Mouse (Mus musculus) megakaryocyte-erythroid progenitor cell, adult 5-6 weeks (primary cell): ENCODE data around the gene A630001G21Rik. TPM values are rescaled to one million over a fixed set of nuclear protein-coding genes. Genes with fewer than 3 reads are reported as not detected.

ENCODE experiments used
- ATAC-seq: replicated peaks from 2 replicates; pipeline ENCODE4 v1.8.0; 2016; ENCODE audit warnings: mild to moderate bottlenecking, inconsistent platforms; ENCODE audit not compliant: severe bottlenecking, poor library complexity, low FRiP score, low TSS enrichment
- total RNA-seq, 2 experiments: library from RNA; stranded (forward) in 1 of 2; stranded (reverse) in 1 of 2; fragments of 200-1000, 215-1000 nt in 1 of 2; fragments of >200 nt in 1 of 2; fragmentation: Nextera tagmentation in 1 of 2; gene quantifications; 2 replicates each; pipeline ENCODE4 v1.2.3; 2014 to 2017

A630001G21Rik gene
- total RNA-seq, 2 experiments from 2014 or later = 23.5 to 49.8 TPM

- ATAC-seq = no peak
Observed at GRCm38 (mm10) chr1:85739819-85740218, 38.6 kb downstream of the A630001G21Rik start.

- no peak for ATAC-seq
Observed at GRCm38 (mm10) chr1:85739000-85739399, 39.4 kb downstream of the A630001G21Rik start.

- ATAC-seq = peak; percentile 69
Observed at GRCm38 (mm10) chr1:85736355-85737184, 41.9 kb downstream of the A630001G21Rik start.

- peak; percentile 94 for ATAC-seq
Observed at GRCm38 (mm10) chr1:85735463-85736123, 42.9 kb downstream of the A630001G21Rik start.

GRCm38 (mm10) chr1:85734511-85734910 lies 43.9 kb downstream of the A630001G21Rik start:
- ATAC-seq = no peak

GRCm38 (mm10) chr1:85732581-85732980 lies 45.9 kb downstream of the A630001G21Rik start:
- no peak for ATAC-seq

- no peak for ATAC-seq
Observed at GRCm38 (mm10) chr1:85730471-85730870, 48.0 kb downstream of the A630001G21Rik start.

GRCm38 (mm10) chr1:85720220-85720893 lies 58.1 kb downstream of the A630001G21Rik start:
- ATAC-seq = no peak

- ATAC-seq = no peak
Observed at GRCm38 (mm10) chr1:85719049-85719448, 59.4 kb downstream of the A630001G21Rik start.

- no peak for ATAC-seq
Observed at GRCm38 (mm10) chr1:85716447-85717027, 61.9 kb downstream of the A630001G21Rik start.

GRCm38 (mm10) chr1:85714501-85714900 lies 63.9 kb downstream of the A630001G21Rik start:
- ATAC-seq = no peak

GRCm38 (mm10) chr1:85706754-85707153 lies 71.7 kb downstream of the A630001G21Rik start:
- ATAC-seq = no peak

GRCm38 (mm10) chr1:85705552-85705951 lies 72.9 kb downstream of the A630001G21Rik start:
- ATAC-seq = no peak

GRCm38 (mm10) chr1:85703245-85704186 lies 74.9 kb downstream of the A630001G21Rik start:
- ATAC-seq = peak; percentile 100

GRCm38 (mm10) chr1:85702531-85702930 lies 75.9 kb downstream of the A630001G21Rik start:
- ATAC-seq = no peak

GRCm38 (mm10) chr1:85697721-85698493 lies 80.5 kb downstream of the A630001G21Rik start:
- ATAC-seq = no peak

- ATAC-seq = no peak
Observed at GRCm38 (mm10) chr1:85695646-85696045, 82.8 kb downstream of the A630001G21Rik start.

GRCm38 (mm10) chr1:85693280-85693679 lies 85.2 kb downstream of the A630001G21Rik start:
- ATAC-seq = peak; percentile 89
